Comparison of ENCODE assay signal across 25 mouse cellular contexts in genomic region chr2:78724416-78724815, GRCm38 (mm10).
DNase-seq lines count a peak whose midpoint lies in the region; ATAC-seq and TF ChIP-seq lines count a peak whose summit lies in the region.
"Had no signal": no experiment of that assay in that cellular context is flagged by ENCODE, and none has a peak within 500 bp of the region (broad histone marks: within the 10 kb centered on the region; RNA-seq: fewer than 3 reads in every experiment).

No protein-coding gene starts in this region.

- H3K9me3 ChIP-seq in embryonic facial prominence, embryonic 14.5 days (ENCODE audit: control insufficient read depth, low read length) = no peaks in the 10 kb centered on the region
- no peaks in the 10 kb centered on the region for H3K9me3 ChIP-seq in embryonic facial prominence, embryonic 10.5 days
- H3K9me3 ChIP-seq in lung, postnatal 0 days (ENCODE audit: low read length) = no peaks in the 10 kb centered on the region
- H3K9me3 ChIP-seq: embryonic facial prominence, embryonic 15.5 days; heart, embryonic 12.5 days; heart, embryonic 15.5 days; hindbrain, embryonic 10.5 days; hindbrain, embryonic 13.5 days; intestine, embryonic 15.5 days had no signal

- no peak for TF ChIP-seq EP300 in lung, postnatal 0 days (IDR thresholded peaks at IDR 0.05)

- no peak overlapping the region for H3K27ac ChIP-seq in embryonic facial prominence, embryonic 14.5 days (replicated peaks; ENCODE audit: low read depth, low read length)
- H3K27ac ChIP-seq in embryonic facial prominence, embryonic 10.5 days (replicated peaks) = no peak overlapping the region
- H3K27ac ChIP-seq in layer of hippocampus, adult 2 months = 0 out of 2 replicates have a peak overlapping the region, but pooled peaks have one; percentile 46
- H3K27ac ChIP-seq in lung, postnatal 0 days (ENCODE audit: low read length) = no peak overlapping the region
- H3K27ac ChIP-seq: embryonic facial prominence, embryonic 15.5 days; heart, embryonic 15.5 days; hindbrain, embryonic 10.5 days; hindbrain, embryonic 13.5 days; intestine, embryonic 15.5 days had no signal

- peak; percentile 19 for DNase-seq in embryonic facial prominence, embryonic 14.5 days (ENCODE audit: low spot score)
- DNase-seq in embryonic facial prominence, embryonic 10.5 days (ENCODE audit: low spot score) = no peak
- peak in 1 of 2 experiments; percentile 32 for DNase-seq in layer of hippocampus, adult 2 months (ENCODE audit: low spot score in 2 of 2)
- DNase-seq in layer of hippocampus, adult 8-10 months (ENCODE audit: low spot score in 2 of 2) = no peak
- DNase-seq in lung, postnatal 0 days (ENCODE audit: low spot score) = peak; percentile 29
- no peak for DNase-seq in lung, postnatal 10 days
- DNase-seq: adrenal gland, adult 8-10 months; adrenal gland, postnatal 25 days; cerebellum, adult 11 months; cerebellum, adult 2 months; cerebellum, adult 9-11 months; cerebellum, postnatal 25 days; embryo, embryonic 11 days; gastrocnemius, postnatal 25 days; heart, adult 18-20 months; heart, postnatal 10 days; heart, postnatal 36 days had no signal

- H3K4me2 ChIP-seq in embryonic facial prominence, embryonic 14.5 days (ENCODE audit: low read depth, low read length) = no peak overlapping the region
- no peak overlapping the region for H3K4me2 ChIP-seq in lung, postnatal 0 days (replicated peaks; ENCODE audit: low read depth, low read length)
- H3K4me2 ChIP-seq: embryonic facial prominence, embryonic 15.5 days; heart, embryonic 12.5 days; heart, embryonic 15.5 days; hindbrain, embryonic 13.5 days; intestine, embryonic 15.5 days had no signal

- no peak overlapping the region for H3K4me3 ChIP-seq in embryonic facial prominence, embryonic 14.5 days (ENCODE audit: low read depth, low read length)
- no peak overlapping the region for H3K4me3 ChIP-seq in embryonic facial prominence, embryonic 10.5 days
- H3K4me3 ChIP-seq in layer of hippocampus, adult 2 months = no peak overlapping the region
- no peak overlapping the region for H3K4me3 ChIP-seq in lung, postnatal 0 days (ENCODE audit: low read depth, low read length)
- H3K4me3 ChIP-seq: embryonic facial prominence, embryonic 15.5 days; heart, embryonic 12.5 days; heart, embryonic 15.5 days; hindbrain, embryonic 10.5 days; hindbrain, embryonic 13.5 days; intestine, embryonic 15.5 days had no signal

- no peaks in the 10 kb centered on the region for H3K36me3 ChIP-seq in embryonic facial prominence, embryonic 14.5 days (ENCODE audit: control insufficient read depth, insufficient read depth, low read length)
- no peaks in the 10 kb centered on the region for H3K36me3 ChIP-seq in embryonic facial prominence, embryonic 10.5 days (replicated peaks)
- no peaks in the 10 kb centered on the region for H3K36me3 ChIP-seq in lung, postnatal 0 days (ENCODE audit: insufficient read depth, low read length)
- H3K36me3 ChIP-seq: embryonic facial prominence, embryonic 15.5 days; heart, embryonic 12.5 days; heart, embryonic 15.5 days; hindbrain, embryonic 10.5 days; hindbrain, embryonic 13.5 days; intestine, embryonic 15.5 days had no signal

- H3K9ac ChIP-seq in embryonic facial prominence, embryonic 14.5 days (ENCODE audit: low read depth, low read length) = no peak overlapping the region
- H3K9ac ChIP-seq in lung, postnatal 0 days (replicated peaks; ENCODE audit: low read depth) = no peak overlapping the region
- H3K9ac ChIP-seq: embryonic facial prominence, embryonic 15.5 days; heart, embryonic 12.5 days; heart, embryonic 15.5 days; hindbrain, embryonic 13.5 days; intestine, embryonic 15.5 days had no signal

- no peaks in the 10 kb centered on the region for H3K4me1 ChIP-seq in embryonic facial prominence, embryonic 14.5 days (ENCODE audit: control insufficient read depth, insufficient read depth, low read length)
- H3K4me1 ChIP-seq in embryonic facial prominence, embryonic 10.5 days = no peaks in the 10 kb centered on the region
- H3K4me1 ChIP-seq in lung, postnatal 0 days (ENCODE audit: insufficient read depth, low read depth, low read length) = no peaks in the 10 kb centered on the region
- H3K4me1 ChIP-seq: embryonic facial prominence, embryonic 15.5 days; heart, embryonic 15.5 days; hindbrain, embryonic 10.5 days; hindbrain, embryonic 13.5 days; intestine, embryonic 15.5 days had no signal

- ATAC-seq in embryonic facial prominence, embryonic 14.5 days (ENCODE audit: low read depth) = no peak
- ATAC-seq in lung, postnatal 0 days = no peak
- ATAC-seq: activated CD4-positive, CD25-positive, alpha-beta regulatory T cell, adult 4 months; hindbrain, embryonic 16.5 days; intestine, embryonic 15.5 days had no signal

- no peak for TF ChIP-seq CTCF in layer of hippocampus, adult 2 months (conservative IDR thresholded peaks at IDR 0.05)
- TF ChIP-seq CTCF in lung, postnatal 0 days (IDR thresholded peaks at IDR 0.05) = no peak

- H3K27me3 ChIP-seq in embryonic facial prominence, embryonic 14.5 days (replicated peaks; ENCODE audit: control insufficient read depth, insufficient read depth, low read length) = no peaks in the 10 kb centered on the region
- no peaks in the 10 kb centered on the region for H3K27me3 ChIP-seq in embryonic facial prominence, embryonic 10.5 days (replicated peaks; ENCODE audit: low read depth, poor library complexity, severe bottlenecking)
- H3K27me3 ChIP-seq in lung, postnatal 0 days (replicated peaks; ENCODE audit: insufficient read depth, low read length) = no peaks in the 10 kb centered on the region
- H3K27me3 ChIP-seq: embryonic facial prominence, embryonic 15.5 days; heart, embryonic 12.5 days; heart, embryonic 15.5 days; hindbrain, embryonic 13.5 days; intestine, embryonic 15.5 days had no signal

- 30% methylated on average over 2 of the region's 2 CpGs for WGBS in embryonic facial prominence, embryonic 14.5 days
- 80% methylated on average over 2 of the region's 2 CpGs for WGBS in embryonic facial prominence, embryonic 10.5 days
- WGBS in lung, postnatal 0 days = 19% methylated on average over 2 of the region's 2 CpGs

Comparison
In these comparisons a context has a peak if more than half of its experiments do, and no peak if none do; other contexts are left out.
1. DNase-seq: peak in embryonic facial prominence, embryonic 14.5 days (single experiment) and lung, postnatal 0 days (single experiment); none in embryonic facial prominence, embryonic 10.5 days (single experiment), layer of hippocampus, adult 8-10 months (0 of 2) and lung, postnatal 10 days (single experiment).